Mouse (Mus musculus): Measurements from ENCODE around the gene Map4k3. TPM values are rescaled to one million over a fixed set of nuclear protein-coding genes. Genes with fewer than 3 reads are reported as not detected.

Map4k3 gene
- polyA plus RNA-seq, 1 experiment from 2014 or later: 5.3 TPM

Other genes starting within 250 kb of the Map4k3 start
- 3.2 and 3.8 TPM in 2 replicates for gene Sos1, start 248.0 kb downstream of the Map4k3 start, polyA plus RNA-seq (2015; fragmentation: Nextera tagmentation; extraction: Ambion mirVana)
- gene Cdkl4, start 150.7 kb downstream of the Map4k3 start, polyA plus RNA-seq (2015; fragmentation: Nextera tagmentation; extraction: Ambion mirVana): 0.32 and 0.36 TPM in 2 replicates
- gene Tmem178, start 216.1 kb upstream of the Map4k3 start, polyA plus RNA-seq (2015; fragmentation: Nextera tagmentation; extraction: Ambion mirVana): 0.12 and 0.29 TPM in 2 replicates

All from thymus, postnatal 0 days (tissue).